Mouse (Mus musculus): ENCODE results near the gene Sspn.

DNA sequence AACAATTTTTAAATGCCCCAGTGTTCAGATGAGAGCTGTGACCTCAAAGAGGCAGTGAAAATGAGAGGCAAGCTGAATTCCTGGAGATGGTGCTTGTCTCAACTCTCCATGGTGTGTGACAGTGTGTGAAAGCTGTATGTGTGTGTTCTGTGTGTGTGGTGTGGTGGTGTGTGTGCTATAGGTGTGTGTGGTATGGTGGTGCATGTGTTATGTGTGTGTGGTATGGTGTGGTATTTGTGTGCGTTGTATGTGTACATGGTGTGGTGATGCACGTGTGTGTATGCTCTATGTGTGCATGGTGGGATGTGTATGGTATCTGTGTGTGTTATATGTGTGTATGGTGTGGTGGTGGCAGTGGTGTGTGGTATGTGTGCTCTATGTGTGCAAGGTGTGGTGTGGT, 16.0 kb upstream of the Sspn start:
- TF ChIP-seq GATA1 (IDR thresholded peaks at IDR 0.05; ENCODE audit: low read length): no peak
- TF ChIP-seq TAL1 (IDR thresholded peaks at IDR 0.05; ENCODE audit: low read length): no peak
